Mouse (Mus musculus) frontal cortex, postnatal 14 days (tissue): ENCODE results near the gene Nr1h2.
A peak's percentile ranks its signal among the peaks of the same experiment; 100 is the strongest.

Source experiments
- DNase-seq, 2 experiments: peaks; one replicate each; pipeline ENCODE4 v3.0.0; 2022; ENCODE audit warnings: low spot score in 2 of 2

Nr1h2 gene

DNA sequence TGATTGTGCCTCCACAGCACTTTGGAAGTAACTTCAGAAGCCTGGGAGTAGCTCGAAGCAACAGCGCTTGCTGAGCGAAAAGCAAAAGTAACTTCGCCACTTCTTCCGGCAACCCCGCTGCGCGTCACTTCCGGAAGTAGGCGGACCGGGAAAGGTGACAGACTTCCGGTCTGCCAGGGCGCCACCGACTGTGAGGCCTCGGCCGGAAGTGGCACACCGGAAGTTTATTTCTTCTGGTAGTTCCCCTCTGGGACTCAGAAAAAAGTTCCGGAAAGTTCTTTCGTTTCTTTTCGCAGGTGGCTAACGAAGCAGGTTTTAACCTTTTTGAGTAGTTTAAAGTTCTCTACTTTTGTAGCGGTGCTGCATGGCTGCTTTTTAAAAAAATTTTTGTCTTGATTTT is at the start of gene Nr1h2:
TSS of gene Nr1h2 (minus strand) at position 126 of the 400 bp plus-strand sequence.
- DNase-seq, result peak; percentile 88 to 91

DNA sequence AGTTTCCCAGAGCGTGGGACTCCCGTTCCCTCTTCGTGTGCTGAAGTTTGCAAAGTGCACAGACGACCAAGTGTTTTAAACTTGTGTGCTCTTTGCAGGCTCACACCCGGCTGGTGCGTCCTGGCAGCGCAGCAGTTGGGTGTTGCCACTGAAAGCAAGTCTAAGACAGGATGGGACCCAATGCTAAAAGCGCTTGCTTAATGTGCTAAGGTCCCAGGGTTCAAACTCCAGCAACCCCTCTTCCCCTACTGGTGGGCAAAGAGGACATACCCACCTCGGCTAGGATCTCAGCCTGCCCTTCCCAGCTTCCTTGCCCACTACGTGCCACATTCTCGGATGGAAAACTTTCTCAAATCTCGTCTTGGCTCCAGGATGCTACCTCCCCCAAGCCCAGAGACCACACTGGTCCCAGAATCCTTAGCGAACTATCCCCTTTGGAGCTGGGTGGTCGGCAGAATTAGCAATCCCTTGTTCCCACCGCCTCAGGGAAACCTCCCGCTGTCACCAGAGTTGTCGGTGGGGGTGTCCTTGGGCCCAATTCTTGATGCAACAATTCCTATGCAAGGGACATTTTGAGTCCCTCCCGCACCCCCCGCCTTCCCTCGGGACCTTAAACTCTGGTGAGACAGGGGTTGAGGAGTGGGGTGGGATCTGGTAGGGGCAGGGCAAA is 49.6 kb upstream of the Nr1h2 start:
- DNase-seq, result no peak

- peak; percentile 48 to 54 for DNase-seq
Observed at GRCm38 (mm10) chr7:44602443-44602842, 48.7 kb upstream of the Nr1h2 start.

DNA sequence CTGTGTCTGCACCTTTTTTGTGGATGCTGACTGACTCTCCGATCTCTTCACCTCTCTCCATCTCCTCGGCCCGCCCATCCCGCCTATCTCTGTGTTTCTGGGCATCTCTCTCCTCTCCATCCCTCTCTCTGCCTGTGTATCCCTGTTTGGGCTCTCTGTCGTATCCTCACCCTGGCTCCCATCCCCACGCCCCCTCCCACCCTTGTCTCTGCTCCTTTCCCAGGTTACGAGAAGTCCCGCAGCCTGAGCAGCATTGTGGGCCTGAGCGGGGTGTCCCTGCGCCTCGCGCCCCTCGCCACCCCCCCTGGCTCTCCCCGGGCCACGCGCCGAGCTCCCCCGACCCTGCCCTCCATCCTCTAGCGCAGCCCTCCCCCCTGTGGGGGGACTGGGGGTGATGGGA is 47.9 kb upstream of the Nr1h2 start:
- DNase-seq, result no peak

DNA sequence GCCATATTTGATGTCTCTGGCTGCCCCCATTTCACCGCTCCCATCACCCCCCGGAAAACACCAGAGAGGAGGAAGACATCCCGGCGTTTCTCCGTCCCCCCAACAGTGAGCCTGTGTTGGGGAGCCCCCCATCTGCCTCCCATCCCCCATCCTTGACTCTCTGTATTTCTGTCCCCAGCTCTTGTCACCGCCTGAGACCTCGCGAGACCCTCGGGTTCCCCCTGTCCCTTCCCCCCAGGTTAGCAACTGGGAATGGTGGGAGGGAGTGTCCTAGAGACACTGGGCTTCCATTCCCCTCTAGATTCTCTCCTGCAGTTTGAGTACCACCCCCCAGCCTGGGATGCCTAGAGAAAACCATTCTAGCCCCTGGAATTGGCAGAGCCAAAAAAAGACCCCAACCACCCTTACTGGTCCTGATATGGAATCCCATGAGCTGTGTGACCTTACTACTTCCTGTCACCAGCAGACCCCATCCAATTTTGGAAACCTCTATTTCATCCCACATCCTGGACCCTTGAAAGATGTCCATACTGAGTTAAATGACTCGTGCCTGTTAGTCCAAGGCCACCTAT is 47.0 kb upstream of the Nr1h2 start:
- DNase-seq, result no peak

DNA sequence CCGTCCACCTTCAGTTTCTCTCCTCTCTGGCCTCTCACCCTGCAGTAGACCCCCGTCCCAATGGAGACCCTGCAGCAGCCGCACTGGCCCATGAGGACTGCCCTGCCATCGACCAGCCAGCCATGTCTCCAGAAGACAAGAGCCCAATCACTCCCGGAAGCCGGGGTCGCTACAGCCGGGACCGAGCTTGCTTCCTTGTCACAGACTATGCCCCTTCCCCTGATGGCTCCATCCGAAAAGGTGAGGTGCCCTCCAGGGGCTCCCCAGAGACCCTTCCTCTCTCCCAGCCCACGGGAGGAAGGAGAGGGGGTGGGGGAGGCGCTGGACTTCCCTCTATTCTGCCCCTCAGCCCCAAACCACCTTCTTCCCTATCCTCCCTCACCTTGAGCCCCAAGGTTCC is 44.6 kb upstream of the Nr1h2 start:
- no peak for DNase-seq

GRCm38 (mm10) chr7:44597666-44598065 is 43.9 kb upstream of the Nr1h2 start:
- no peak for DNase-seq

DNA sequence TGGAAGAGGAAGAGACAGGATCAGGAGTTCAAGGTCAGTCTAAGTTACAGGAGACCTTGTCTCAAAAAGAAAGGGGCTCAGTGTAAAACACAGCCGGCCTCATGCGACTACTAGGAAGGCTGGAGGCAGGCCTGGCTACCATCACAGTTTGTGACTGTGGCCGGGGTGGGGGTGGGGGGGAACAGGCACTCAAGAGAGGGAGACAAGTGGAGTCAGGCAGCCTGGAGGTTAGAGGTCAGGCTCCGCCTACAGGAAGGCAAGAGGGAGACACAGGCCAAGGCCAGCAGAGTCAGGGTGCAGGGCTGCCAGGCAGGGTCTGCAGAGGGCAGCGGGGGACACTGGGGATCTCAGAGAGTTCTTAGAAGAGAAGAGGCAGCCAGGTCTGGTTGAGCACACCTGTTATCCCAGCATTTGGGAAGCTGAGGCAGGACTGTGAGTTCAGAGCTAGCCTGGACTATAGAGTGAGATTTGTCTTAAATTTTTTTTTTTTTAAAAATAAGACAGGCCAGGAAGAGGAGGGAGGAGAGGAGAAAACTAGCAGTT is 43.3 kb upstream of the Nr1h2 start:
- no peak for DNase-seq

DNA sequence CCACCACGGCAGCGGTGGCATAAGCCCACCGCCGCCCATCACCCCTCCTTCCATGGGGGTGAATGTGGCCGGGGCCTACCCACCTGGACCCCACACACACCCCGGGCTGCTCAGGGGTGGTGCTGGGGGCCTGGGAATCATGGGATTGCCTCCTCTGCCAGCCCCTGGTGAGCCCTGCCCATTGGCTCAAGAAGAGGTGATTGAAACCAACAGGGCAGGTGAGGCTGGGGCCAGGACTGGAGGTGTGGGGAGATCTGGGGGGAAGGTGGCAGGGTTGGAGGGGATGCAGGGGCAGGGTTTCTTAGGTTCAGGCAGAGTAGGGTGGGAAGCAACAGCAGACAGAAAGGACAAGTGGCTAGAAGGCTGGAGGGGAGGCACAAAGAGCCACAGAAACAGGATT is 42.3 kb upstream of the Nr1h2 start:
- no peak for DNase-seq

- DNase-seq, result no peak
Observed at GRCm38 (mm10) chr7:44595131-44595561, 41.4 kb upstream of the Nr1h2 start.

- no peak for DNase-seq
Observed at GRCm38 (mm10) chr7:44594291-44594690, 40.5 kb upstream of the Nr1h2 start.

- DNase-seq, result peak; percentile 79 to 80
Observed at GRCm38 (mm10) chr7:44593775-44594174, 40.0 kb upstream of the Nr1h2 start.

DNA sequence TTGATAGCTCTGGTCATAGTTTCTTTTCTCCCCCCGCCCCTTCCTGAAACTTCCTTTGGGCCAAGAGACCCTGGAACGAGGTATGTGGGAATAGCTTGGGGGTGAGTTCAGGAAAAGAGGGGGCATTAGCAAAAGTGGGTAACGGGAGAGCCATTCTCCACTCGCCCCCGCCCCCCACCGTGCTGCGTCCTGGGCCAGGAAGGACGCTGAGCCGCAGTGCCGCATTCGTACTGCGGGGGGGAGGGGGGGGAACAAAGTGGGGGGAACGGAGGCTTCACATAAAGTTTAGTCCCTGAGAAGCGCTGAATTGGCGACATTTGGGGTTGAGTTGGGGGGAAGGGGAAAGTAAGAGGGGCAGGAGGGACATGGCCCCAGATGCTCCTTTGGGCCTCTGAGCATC is 39.3 kb upstream of the Nr1h2 start:
- DNase-seq, result no peak

DNA sequence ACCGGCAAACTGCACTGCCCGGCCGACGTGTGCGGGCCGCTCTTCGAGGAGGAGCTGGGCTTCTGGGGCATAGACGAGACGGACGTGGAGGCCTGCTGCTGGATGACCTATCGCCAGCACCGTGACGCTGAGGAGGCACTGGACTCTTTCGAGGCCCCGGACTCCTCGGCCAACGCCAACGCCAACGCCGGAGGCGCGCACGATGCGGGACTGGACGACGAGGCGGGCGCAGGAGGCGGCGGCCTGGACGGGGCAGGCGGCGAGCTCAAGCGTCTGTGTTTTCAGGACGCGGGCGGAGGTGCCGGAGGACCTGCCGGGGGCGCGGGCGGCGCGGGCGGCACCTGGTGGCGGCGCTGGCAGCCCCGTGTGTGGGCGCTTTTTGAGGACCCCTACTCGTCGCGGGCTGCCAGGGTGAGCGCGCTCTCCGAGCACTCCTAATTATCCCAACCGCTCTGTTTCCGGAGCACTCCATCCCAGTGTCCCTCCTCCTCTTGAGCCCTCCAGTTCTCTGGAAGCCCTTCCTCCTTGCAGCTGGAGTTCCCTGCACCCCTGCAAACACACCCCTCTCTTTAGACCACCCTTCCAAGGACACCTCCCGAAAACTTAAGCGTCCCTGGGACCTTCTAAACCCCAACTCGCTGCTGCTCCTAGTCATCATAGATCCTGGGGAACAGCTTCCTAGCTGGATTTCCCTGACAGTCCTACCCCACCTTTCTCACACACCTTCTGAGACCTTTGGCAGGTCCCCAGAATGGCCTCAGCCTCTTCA is 37.8 kb upstream of the Nr1h2 start:
- DNase-seq, result no peak

DNA sequence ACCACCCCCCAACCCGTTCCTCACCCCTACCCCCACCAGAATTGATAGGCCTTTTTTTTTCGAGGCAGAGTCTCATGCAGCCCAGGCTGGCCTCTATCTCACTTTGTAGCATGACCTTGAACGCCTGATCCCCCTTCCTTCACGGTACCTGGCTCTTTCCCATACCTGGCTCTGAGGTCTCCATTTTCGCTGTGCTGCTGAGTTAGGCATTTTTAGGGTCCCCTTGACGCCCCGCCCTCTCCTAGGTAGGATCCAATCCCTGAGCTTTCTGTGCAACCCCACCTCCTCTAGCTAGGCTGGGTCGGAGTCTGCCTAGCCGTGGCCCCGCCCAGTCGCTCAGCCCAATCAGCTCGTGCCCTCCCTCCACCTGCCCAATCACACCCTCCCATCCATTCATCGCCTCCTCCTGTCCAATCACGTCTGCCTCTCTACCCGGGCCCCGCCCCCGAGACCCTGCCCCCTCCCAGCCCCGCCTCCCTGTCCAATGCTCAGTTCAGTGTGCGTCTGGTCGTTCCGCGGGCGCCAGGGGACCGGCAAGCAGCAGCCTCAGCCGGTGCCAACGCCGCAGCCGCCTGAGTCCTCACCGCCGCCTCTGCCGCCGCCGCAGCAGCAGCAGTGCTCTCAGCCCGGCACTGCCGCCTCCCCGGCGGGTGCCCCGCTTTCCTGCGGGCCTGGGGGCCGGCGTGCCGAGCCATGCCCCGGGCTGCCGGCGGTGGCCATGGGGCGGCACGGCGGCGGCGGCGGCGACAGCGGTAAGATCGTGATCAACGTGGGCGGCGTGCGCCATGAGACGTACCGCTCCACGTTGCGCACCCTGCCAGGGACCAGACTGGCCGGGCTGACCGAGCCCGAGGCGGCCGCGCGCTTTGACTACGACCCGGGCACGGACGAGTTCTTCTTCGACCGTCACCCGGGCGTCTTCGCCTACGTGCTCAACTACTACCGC is 36.9 kb upstream of the Nr1h2 start, which contains the start of gene Kcnc3:
TSS of gene Kcnc3 (plus strand) at position 263 of the 946 bp plus-strand sequence.
- peak; percentile 91 to 94 for DNase-seq

DNA sequence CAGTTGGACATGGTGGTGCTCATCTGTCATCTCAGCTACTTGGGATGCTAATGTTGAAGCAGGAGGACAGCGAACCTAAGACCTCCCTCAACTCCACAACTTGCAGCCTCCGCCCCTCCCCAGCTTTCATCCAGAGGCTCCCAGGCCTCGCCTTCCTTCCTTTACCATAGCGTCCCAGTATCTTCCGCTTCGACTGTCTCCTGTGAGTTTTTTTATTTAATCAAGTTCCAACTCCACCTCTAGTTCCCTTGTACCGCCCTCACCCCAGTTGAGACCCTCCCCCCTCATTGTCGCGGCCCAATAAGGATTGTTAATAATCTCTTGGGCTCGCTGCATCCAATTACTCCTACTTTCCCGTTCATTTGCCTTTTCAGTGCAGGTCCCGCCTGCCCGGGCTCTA is 36.2 kb upstream of the Nr1h2 start:
- no peak for DNase-seq

GRCm38 (mm10) chr7:44589149-44589548 is 35.4 kb upstream of the Nr1h2 start:
- peak; percentile 54 to 64 for DNase-seq

DNA sequence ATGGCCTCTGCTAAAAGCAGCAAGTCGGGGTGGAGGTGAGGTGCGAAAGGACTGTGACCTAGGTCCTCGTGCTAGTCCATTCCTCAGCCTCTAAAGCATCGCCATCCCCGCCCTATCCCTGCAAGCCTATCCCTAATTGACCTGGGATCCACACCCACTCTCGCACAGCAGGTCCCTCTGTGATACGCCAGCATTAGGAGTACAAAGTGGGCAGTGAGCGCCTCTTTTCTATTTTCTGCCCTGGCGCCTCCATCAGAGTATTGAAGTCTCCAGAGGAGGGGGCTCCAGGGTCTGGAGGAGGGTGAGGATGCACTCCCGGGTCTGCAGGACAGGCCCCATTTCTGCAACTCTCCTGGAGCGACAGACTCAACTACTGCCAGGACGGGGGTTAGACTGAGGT is 34.6 kb upstream of the Nr1h2 start:
- no peak for DNase-seq

- no peak for DNase-seq
Observed at GRCm38 (mm10) chr7:44587676-44588075, 33.9 kb upstream of the Nr1h2 start.

DNA sequence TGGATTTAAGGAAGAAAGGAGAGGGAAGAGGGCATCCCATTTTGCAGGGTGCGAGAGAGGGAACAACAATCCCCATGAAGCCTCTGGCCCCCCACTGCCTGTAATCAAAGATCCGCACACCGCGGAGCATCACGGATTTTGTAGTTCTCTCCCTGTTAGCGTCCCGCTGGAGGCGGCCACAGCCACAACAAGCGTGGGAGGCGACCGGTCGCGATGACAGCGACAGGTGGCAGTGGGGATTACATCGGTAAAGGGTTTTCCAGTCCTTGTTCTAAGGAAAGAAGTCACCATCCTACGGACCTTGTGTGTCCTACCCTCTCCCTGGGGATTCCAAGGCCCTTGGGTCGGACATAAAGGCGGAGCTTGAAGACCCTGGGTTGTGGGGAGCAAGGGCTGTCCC is 33.2 kb upstream of the Nr1h2 start:
- peak; percentile 74 for DNase-seq

GRCm38 (mm10) chr7:44586518-44586917 is 32.8 kb upstream of the Nr1h2 start:
- DNase-seq, result peak in 1 of 2 experiments; percentile 61
